Mouse (Mus musculus) left cerebral cortex, postnatal 25 days (tissue): ENCODE measurements around the gene Tmcc2. TPM values are rescaled to one million over a fixed set of nuclear protein-coding genes. Genes with fewer than 3 reads are reported as not detected.

Source experiments
- DNase-seq, 2 experiments: peaks; one replicate each; pipeline ENCODE4 v3.0.0; 2022; ENCODE audit warnings: low spot score in 2 of 2, mixed read lengths in 1 of 2
- intact Hi-C: fragments of 180-260 bp; cut with DNase I; formaldehyde crosslinking; loops from one replicate; pipeline ENCODE4 v1.15.1; 2025
- total RNA-seq, 2 experiments: library from RNA; stranded (reverse); gene quantifications; 2 replicates each; pipeline ENCODE4 v1.2.3; 2021

Tmcc2 gene
- 100 to 1,000 TPM; 158 to 162 TPM for total RNA-seq

DNA sequence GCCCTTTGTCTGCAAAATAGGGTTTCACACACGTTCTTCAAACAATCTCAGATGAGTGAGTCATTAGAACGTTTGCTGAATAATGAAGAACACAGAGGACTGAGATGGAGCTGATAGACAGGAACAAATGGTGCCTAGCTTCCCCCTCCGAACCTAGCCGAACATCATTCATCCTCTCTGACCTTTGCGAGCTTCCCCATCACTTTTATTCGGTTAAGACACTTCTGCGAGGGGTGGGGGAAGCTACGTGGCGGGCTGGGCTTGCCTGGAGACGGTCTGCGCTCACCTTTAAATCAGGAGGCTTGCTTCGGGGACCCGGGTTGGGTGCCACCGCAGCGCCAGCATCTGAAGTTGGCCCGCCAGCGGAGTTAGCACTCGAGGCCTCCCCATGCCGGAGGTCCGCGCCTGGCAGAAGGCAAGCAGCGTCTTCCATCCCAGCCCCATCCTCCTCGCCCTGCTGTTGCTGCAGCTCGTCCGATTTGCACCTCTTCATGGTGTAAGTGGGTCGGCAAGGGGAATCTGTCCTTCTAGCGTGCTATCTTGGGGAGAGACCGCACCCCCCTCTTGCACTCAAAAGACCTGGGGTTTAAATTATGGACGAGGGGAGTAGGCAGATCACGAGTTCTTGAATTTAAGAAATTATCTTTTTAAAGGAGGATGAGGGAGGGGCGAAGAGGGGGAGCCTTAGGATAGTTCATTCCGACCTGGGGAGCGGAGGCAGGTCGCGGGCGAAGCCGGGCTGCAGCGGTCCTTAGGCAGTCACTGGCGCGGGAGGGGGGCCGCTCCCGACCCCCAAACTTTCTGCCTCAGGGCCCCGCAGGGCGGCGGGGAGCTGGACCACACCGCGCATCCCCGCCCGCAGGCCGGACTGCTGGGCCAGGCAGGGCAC, at the start of gene Tmcc2:
Gene Tmcc2, minus strand, starts transcription at position 591 of the 889 bp plus-strand sequence.
- DNase-seq = no peak
- intact Hi-C loops = loop anchor here (1.0 kb wide), 2 partner anchors 24 to 27 kb away; no protein-coding TSS in a partner anchor

- DNase-seq = no peak
Measured at GRCm38 (mm10) chr1:132437389-132437788, 46.3 kb upstream of the Tmcc2 start.

DNA sequence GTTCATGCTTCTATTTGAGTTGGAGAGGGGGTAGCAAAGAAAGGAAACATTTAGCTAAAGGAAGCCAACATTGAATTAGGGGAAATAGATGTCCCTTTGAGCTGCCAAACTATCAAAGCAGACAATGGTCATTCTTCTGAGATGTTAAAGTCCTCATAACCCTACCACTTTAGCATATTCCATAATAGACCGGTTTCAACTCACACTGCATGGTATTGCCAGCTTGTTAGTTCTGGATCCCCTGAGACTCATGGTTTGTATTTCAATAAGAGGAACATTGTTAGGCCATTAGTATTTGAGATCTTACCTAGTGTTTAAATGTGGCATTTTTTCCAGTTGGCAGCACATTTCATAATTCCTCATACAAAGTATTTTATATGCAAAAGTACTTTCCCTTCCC, 45.9 kb upstream of the Tmcc2 start:
- no peak for DNase-seq
- intact Hi-C loops = loop anchor here (5.0 kb wide), 1 partner anchor 65 kb away; no protein-coding TSS in a partner anchor

More at GRCm38 (mm10) chr1:132437389-132437788, 46.3 kb upstream of the Tmcc2 start:
- intact Hi-C loops = loop anchor here (5.0 kb wide), 1 partner anchor 65 kb away; no protein-coding TSS in a partner anchor

- intact Hi-C loops = loop anchor here (5.0 kb wide), 1 partner anchor 64 kb away; no protein-coding TSS in a partner anchor
- no peak for DNase-seq
Measured at GRCm38 (mm10) chr1:132436320-132436958, 45.4 kb upstream of the Tmcc2 start.

GRCm38 (mm10) chr1:132434032-132434431, 43.0 kb upstream of the Tmcc2 start:
- DNase-seq = no peak
- intact Hi-C loops = no loop called here

- intact Hi-C loops = no loop called here
- DNase-seq = no peak
Measured at GRCm38 (mm10) chr1:132433349-132433748, 42.3 kb upstream of the Tmcc2 start.

DNA sequence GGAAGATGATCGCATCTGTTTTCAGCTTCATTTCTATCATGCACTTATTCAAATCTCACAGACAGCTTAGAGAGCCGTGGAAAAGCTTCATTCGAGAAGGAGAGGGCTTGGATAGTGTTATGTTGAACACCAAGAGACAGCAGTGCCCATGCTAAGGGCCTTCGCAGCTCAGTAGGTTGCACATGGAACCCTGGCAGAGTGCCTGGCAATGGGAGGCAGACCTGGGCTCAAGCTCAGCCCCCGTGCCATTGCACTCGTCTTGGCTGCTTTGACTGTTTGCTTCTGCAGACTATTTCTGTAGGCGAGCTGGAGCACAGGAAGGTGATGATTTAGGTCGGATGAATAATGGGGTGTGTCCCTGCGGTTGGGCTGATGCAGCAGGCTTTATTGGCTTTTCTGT, 40.6 kb upstream of the Tmcc2 start:
- DNase-seq = peak; percentile 20 to 32
- intact Hi-C loops = no loop called here

- no peak for DNase-seq
- intact Hi-C loops = no loop called here
Measured at GRCm38 (mm10) chr1:132430818-132431217, 39.7 kb upstream of the Tmcc2 start.

DNA sequence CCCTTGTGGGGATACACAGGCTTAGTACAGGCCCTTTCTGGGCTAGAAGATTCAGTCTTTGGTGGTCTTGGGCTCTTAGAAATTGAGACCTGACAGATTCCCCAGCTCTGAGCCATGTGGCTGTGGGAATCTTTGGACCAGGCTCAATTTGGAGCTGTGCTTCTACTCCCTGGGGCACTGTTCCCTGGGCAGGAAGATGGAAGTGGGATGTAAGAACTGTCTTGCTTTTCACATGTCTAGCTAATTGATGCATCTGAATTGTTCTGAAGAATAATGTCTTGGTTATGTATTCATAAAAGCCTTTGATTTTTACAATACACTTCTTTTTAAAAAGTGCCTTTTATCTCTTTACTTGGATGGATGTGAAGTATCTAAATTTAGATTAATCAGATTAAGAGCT, 34.5 kb upstream of the Tmcc2 start:
- intact Hi-C loops = no loop called here
- DNase-seq = no peak

- intact Hi-C loops = no loop called here
- no peak for DNase-seq
Measured at GRCm38 (mm10) chr1:132422912-132423696, 32.0 kb upstream of the Tmcc2 start.

GRCm38 (mm10) chr1:132420662-132421061, 29.6 kb upstream of the Tmcc2 start:
- intact Hi-C loops = no loop called here

GRCm38 (mm10) chr1:132420206-132420605, 29.1 kb upstream of the Tmcc2 start:
- intact Hi-C loops = no loop called here
- DNase-seq = no peak

More at GRCm38 (mm10) chr1:132420662-132421061, 29.6 kb upstream of the Tmcc2 start:
- no peak for DNase-seq

DNA sequence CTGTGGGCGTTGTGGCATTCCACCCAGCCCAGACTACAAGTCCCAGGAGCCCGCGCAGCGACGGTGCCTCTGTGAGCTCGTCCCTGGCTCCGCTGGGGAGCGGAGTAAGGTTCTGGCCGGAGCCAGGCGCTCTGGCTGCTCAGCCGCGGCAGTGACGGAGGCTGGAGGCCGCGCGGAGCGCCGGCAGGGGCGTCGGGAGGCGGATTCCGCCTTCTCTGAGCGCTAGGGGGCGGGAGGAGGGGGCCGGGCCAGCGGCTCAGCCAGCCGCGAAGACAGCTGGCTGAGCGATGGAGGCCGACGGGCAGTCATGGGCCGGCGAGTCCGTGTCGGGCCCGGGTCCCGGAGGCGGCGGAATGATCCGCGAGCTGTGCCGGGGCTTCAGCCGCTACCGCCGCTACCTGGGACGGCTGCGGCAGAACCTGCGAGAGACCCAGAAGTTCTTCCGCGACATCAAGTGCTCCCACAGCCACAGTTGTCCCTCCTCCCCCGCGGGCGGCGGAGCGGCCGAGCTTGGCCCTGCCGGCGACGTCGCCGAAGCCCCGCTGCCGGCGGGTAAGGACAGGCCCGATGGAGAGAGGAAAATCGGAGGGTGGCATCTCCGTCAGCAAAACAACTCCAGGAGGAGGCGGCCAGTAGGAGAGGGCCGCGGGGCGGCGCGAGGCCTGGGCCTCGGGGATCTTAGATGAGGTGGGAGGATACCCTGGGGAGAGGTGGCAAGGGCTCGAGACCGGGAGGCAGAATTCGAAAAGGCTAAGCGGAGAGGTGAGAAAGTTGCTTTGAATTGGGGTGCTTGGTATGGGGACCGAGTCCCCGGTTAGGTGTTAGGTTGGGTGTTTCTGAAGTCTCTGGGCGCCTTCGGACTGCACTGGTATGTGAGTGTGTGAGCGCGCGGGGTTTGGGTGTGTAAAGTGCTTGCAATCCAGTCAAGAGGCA, 26.5 kb upstream of the Tmcc2 start, which contains the start of gene Dstyk:
Gene Dstyk, plus strand, starts transcription at position 237 of the 933 bp plus-strand sequence.
- intact Hi-C loops = loop anchor here (1.0 to 2.0 kb wide), 2 partner anchors 26 to 51 kb away; partner anchors contain the start of gene Tmcc2
- peak; percentile 90 to 94 for DNase-seq

- intact Hi-C loops = loop anchor here (2.0 kb wide), 1 partner anchor 50 kb away; no protein-coding TSS in a partner anchor
- no peak for DNase-seq
Measured at GRCm38 (mm10) chr1:132416943-132417290, 25.8 kb upstream of the Tmcc2 start.

- intact Hi-C loops = loop anchor here (2.0 kb wide), 1 partner anchor 50 kb away; no protein-coding TSS in a partner anchor
- no peak for DNase-seq
Measured at GRCm38 (mm10) chr1:132416244-132416942, 25.3 kb upstream of the Tmcc2 start.

DNA sequence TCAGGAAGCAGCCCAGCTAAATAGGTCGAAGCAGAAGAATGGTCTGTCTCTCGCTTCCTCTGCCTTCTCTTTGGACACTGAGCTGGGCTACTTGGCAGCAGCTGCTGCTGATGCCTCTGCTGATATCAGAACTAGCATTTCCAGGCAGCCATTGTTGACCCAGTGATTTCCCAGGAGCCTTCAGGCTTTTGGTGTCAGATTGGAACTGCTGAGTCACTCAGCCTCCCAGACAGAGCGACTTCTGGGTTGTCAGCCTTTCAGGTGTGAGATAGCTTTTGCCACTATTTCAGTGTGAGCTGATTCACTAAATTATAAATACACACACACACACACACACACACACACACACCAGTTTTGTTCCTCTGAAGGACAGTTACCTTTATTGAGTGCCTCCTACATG, 19.6 kb upstream of the Tmcc2 start:
- intact Hi-C loops = no loop called here
- no peak for DNase-seq

GRCm38 (mm10) chr1:132401843-132402242, 10.8 kb upstream of the Tmcc2 start:
- intact Hi-C loops = no loop called here
- no peak for DNase-seq

- intact Hi-C loops = no loop called here
Measured at GRCm38 (mm10) chr1:132400538-132400937, 9.5 kb upstream of the Tmcc2 start.

More at GRCm38 (mm10) chr1:132400538-132400937, 9.5 kb upstream of the Tmcc2 start:
- DNase-seq = no peak
